Mouse (Mus musculus): ENCODE measurements around the gene Abt1. TPM values are rescaled to one million over a fixed set of nuclear protein-coding genes. Genes with fewer than 3 reads are reported as not detected.
A peak's percentile ranks its signal among the peaks of the same experiment; 100 is the strongest.

Abt1 gene
- total and polyA plus RNA-seq, 2 experiments from 2014 or later = 6.8 to 7.4 TPM

DNA sequence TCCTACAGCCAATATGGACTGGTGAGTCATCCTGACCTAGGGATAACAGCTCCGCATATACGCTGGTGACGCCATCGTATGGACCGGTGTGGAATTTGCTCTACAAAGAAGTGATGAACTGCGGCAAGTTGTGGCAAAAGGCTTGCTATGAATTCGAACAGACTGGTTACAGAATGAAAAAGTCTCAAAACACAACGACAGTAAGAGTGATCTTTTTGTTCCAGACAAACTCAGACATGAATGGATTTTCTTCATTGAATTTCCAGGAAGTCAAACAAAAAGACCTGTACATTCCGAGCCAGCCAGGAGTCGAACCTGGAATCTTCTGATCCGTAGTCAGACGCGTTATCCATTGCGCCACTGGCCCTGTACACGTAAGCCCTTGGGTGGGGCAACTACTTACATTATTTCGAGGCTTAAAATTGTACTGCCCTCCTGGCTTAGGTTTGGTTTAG, 22.9 kb upstream of the Abt1 start:
- peak overlapping the region; percentile 72 for H3K4me3 ChIP-seq (ENCODE audit: low read depth, low read length)
- no peaks in the 10 kb centered on the region for H3K9me3 ChIP-seq (replicated peaks; ENCODE audit: control insufficient read depth, low read length)
- H3K4me1 ChIP-seq (ENCODE audit: control insufficient read depth, insufficient read depth) = no peaks in the 10 kb centered on the region
- peak overlapping the region; percentile 97 for H3K27ac ChIP-seq (ENCODE audit: low read depth)
- H3K4me2 ChIP-seq (ENCODE audit: low read depth, low read length) = peak overlapping the region; percentile 80
- DNase-seq (ENCODE audit: low spot score) (peak; percentile 59), ATAC-seq (ENCODE audit: insufficient read depth, low read depth) (peak; percentile 61; the same call in 1 of the 2 replicates)
- H3K27me3 ChIP-seq (ENCODE audit: control insufficient read depth, insufficient read depth, low read length) = no peaks in the 10 kb centered on the region
- 0 out of 2 replicates have a peak overlapping the region, but pooled peaks have one; percentile 31 for H3K9ac ChIP-seq (replicated peaks; ENCODE audit: low read depth, low read length)
- WGBS = under 1% methylated on average over 16 of the region's 16 CpGs
- no peaks in the 10 kb centered on the region for H3K36me3 ChIP-seq (replicated peaks; ENCODE audit: control insufficient read depth, insufficient read depth, low read length)
- no peak for TF ChIP-seq CTCF (IDR thresholded peaks at IDR 0.05; ENCODE audit: low read depth)
- no peak for TF ChIP-seq EP300 (IDR thresholded peaks at IDR 0.05; ENCODE audit: low read depth)

DNA sequence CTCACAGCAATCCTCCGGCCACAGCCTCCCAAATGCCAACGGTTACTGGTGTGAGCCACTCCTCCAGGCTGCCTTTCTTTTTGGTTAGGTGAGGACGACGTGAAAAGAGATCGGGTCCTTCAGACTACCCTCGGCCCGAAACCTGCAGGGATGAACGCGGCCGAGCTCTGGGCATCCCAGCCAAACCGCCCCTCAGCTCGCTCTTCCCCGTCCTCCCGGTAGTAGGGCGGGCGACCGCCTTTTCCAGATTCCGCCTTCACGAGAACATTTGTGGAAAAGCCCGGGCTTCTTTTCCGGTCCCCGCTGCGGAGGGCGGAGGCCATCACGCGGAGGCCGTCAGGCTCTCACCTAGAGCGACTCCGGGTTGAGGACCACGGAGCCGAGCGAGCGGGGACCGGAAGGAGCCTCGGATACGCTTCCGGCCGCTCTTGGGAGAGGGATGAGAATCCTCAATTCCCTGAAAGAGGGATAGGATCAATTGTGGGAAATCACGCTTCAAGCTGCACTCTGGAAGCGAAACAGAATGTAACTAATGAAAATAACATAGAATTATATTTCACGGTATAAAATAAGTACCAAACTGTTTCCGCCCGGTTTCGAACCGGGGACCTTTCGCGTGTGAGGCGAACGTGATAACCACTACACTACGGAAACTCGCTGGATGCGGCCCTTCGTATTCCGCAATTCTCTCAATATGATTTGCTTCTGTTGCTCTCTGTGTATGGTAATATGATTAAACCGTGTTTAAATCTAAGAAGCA, 22.1 kb upstream of the Abt1 start:
- under 1% methylated on average over 55 of the region's 55 CpGs for WGBS
- peak overlapping the region; percentile 80 for H3K4me2 ChIP-seq (ENCODE audit: low read depth, low read length)
- no peaks in the 10 kb centered on the region for H3K36me3 ChIP-seq (replicated peaks; ENCODE audit: control insufficient read depth, insufficient read depth, low read length)
- peak overlapping the region; percentile 79 for H3K9ac ChIP-seq (replicated peaks; ENCODE audit: low read depth, low read length)
- no peaks in the 10 kb centered on the region for H3K4me1 ChIP-seq (ENCODE audit: control insufficient read depth, insufficient read depth)
- DNase-seq (ENCODE audit: low spot score) = peak; percentile 83
- peak overlapping the region; percentile 72 for H3K4me3 ChIP-seq (ENCODE audit: low read depth, low read length)
- no peaks in the 10 kb centered on the region for H3K27me3 ChIP-seq (ENCODE audit: control insufficient read depth, insufficient read depth, low read length)
- H3K9me3 ChIP-seq (replicated peaks; ENCODE audit: control insufficient read depth, low read length) = no peaks in the 10 kb centered on the region
- TF ChIP-seq EP300 (IDR thresholded peaks at IDR 0.05; ENCODE audit: low read depth) (0 out of 2 replicates have a peak, but pooled peaks have one; percentile 29), CTCF (IDR thresholded peaks at IDR 0.05; ENCODE audit: low read depth) (no peak)
- peak overlapping the region; percentile 97 for H3K27ac ChIP-seq (ENCODE audit: low read depth)
- ATAC-seq (ENCODE audit: insufficient read depth, low read depth) = peak; percentile 92

DNA sequence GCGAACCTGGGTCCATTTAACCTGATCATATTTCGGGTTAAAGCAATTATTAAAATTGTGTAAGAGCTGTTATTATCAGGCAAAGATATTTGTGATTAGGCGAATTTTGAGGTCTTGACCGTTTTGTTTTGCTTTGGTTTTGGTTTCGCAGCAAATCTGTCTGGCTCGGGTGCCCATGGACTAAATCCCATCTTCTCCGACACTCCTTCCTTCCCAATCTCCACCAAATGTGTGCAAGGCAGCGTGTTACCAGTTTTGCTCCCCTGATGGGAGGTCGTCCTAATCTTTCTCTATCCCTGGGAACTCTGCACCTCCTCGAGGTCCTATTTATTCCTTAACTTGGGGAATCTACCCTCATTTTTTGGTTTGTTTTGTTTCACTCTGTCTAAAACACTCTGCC, 21.5 kb upstream of the Abt1 start:
- no peaks in the 10 kb centered on the region for H3K9me3 ChIP-seq (replicated peaks; ENCODE audit: control insufficient read depth, low read length)
- no peaks in the 10 kb centered on the region for H3K27me3 ChIP-seq (ENCODE audit: control insufficient read depth, insufficient read depth, low read length)
- H3K9ac ChIP-seq (replicated peaks; ENCODE audit: low read depth, low read length) = peak overlapping the region; percentile 79
- DNase-seq (ENCODE audit: low spot score) (peak; percentile 61), ATAC-seq (ENCODE audit: insufficient read depth, low read depth) (no peak)
- peak overlapping the region; percentile 80 for H3K4me2 ChIP-seq (ENCODE audit: low read depth, low read length)
- peak overlapping the region; percentile 97 for H3K27ac ChIP-seq (ENCODE audit: low read depth)
- TF ChIP-seq EP300 (IDR thresholded peaks at IDR 0.05; ENCODE audit: low read depth) (no peak), CTCF (IDR thresholded peaks at IDR 0.05; ENCODE audit: low read depth) (no peak)
- peak overlapping the region; percentile 72 for H3K4me3 ChIP-seq (ENCODE audit: low read depth, low read length)
- WGBS = 7% methylated on average over 10 of the region's 10 CpGs
- H3K4me1 ChIP-seq (ENCODE audit: control insufficient read depth, insufficient read depth) = no peaks in the 10 kb centered on the region
- no peaks in the 10 kb centered on the region for H3K36me3 ChIP-seq (replicated peaks; ENCODE audit: control insufficient read depth, insufficient read depth, low read length)

DNA sequence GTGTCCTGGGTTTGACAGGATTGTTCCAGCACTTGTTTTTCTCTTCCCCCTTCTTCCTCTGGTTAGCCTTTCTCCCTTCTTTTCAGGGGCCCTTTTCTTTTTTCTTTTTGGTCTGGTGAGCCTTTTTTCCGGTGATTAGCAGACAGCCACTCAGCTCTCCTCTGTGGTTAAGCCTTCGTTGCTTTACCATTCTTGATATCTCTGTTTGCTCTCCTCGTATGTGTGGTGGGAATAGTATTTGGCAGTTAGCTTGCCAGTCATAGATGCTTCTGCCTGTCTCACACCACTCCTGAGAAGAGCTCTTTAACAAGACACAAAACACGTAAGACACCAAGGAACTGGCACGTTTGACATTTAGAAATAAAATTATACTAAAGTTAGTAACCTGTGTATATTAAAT, 20.8 kb upstream of the Abt1 start:
- Histone ChIP-seq H3K9ac (replicated peaks; ENCODE audit: low read depth, low read length) (no peak overlapping the region), H3K4me1 (ENCODE audit: control insufficient read depth, insufficient read depth) (no peaks in the 10 kb centered on the region), H3K27ac (ENCODE audit: low read depth) (no peak overlapping the region), H3K27me3 (ENCODE audit: control insufficient read depth, insufficient read depth, low read length) (no peaks in the 10 kb centered on the region), H3K36me3 (replicated peaks; ENCODE audit: control insufficient read depth, insufficient read depth, low read length) (no peaks in the 10 kb centered on the region), H3K9me3 (replicated peaks; ENCODE audit: control insufficient read depth, low read length) (no peaks in the 10 kb centered on the region), H3K4me3 (ENCODE audit: low read depth, low read length) (no peak overlapping the region), H3K4me2 (ENCODE audit: low read depth, low read length) (no peak overlapping the region)
- ATAC-seq (ENCODE audit: insufficient read depth, low read depth) (no peak), DNase-seq (ENCODE audit: low spot score) (no peak)
- TF ChIP-seq CTCF (IDR thresholded peaks at IDR 0.05; ENCODE audit: low read depth) = no peak
- 60% methylated on average over 5 of the region's 5 CpGs for WGBS

DNA sequence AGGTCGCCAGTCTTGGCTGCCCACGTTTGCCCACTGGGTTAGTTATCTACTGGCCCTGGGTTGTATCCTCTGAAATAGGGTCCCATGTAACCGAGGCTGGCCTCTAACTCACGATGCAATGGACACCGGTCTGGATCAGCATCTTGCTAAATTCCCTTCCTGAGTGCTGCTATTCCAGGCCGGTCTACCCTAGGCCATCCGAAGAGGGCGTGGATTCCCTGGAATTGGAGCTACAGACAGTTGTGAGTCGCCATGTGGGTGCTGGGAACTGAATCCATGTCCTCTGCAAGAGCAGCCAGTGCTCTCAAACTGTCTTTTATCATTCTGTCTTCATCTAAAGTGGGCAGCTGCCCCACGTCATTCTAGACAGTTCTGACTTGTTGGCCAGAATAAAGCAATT, 16.2 kb upstream of the Abt1 start:
- Histone ChIP-seq H3K4me3 (ENCODE audit: low read depth, low read length) (no peak overlapping the region), H3K4me1 (ENCODE audit: control insufficient read depth, insufficient read depth) (no peaks in the 10 kb centered on the region), H3K27me3 (ENCODE audit: control insufficient read depth, insufficient read depth, low read length) (no peaks in the 10 kb centered on the region), H3K4me2 (ENCODE audit: low read depth, low read length) (no peak overlapping the region), H3K9me3 (replicated peaks; ENCODE audit: control insufficient read depth, low read length) (no peaks in the 10 kb centered on the region), H3K27ac (ENCODE audit: low read depth) (no peak overlapping the region), H3K36me3 (replicated peaks; ENCODE audit: control insufficient read depth, insufficient read depth, low read length) (no peaks in the 10 kb centered on the region), H3K9ac (replicated peaks; ENCODE audit: low read depth, low read length) (no peak overlapping the region)
- WGBS = 66% methylated on average over 10 of the region's 10 CpGs
- ATAC-seq (ENCODE audit: insufficient read depth, low read depth) (no peak), DNase-seq (ENCODE audit: low spot score) (no peak)
- no peak for TF ChIP-seq CTCF (IDR thresholded peaks at IDR 0.05; ENCODE audit: low read depth)
- TF ChIP-seq EP300 (IDR thresholded peaks at IDR 0.05; ENCODE audit: low read depth) = no peak
